Mouse (Mus musculus) gastrocnemius, postnatal 25 days (tissue): ENCODE measurements at regions not wholly inside any gene's neighbourhood (a gene's known extent, or its start where the extent isn't known, plus 50 kb on each side); places are given as distances from the start of the nearest gene placed in this dataset.
A peak's percentile ranks its signal among the peaks of the same experiment; 100 is the strongest.

Source experiments
- DNase-seq: peaks from one replicate; pipeline ENCODE4 v3.0.0; 2022

DNA sequence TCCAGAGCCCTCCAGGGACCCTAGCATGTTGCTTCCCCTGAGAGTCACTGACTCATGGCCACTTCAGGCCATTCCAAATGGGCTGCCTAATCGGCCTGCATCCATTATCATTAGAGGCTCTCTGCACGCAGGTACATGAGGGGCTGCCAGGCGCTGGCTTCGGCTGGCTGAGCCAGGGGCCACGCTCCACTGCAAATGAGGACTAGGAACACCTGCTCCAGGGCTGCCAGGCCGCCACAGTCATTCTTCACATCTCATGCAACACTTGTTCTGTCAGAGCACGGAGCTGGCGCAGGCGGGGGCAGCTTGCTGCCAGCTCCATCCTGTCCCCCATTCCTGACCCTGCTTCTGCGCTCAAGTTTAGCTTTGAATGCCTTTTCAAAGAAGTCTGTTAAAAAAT is 280.7 kb upstream of the Mki67 start:
- DNase-seq = no peak

DNA sequence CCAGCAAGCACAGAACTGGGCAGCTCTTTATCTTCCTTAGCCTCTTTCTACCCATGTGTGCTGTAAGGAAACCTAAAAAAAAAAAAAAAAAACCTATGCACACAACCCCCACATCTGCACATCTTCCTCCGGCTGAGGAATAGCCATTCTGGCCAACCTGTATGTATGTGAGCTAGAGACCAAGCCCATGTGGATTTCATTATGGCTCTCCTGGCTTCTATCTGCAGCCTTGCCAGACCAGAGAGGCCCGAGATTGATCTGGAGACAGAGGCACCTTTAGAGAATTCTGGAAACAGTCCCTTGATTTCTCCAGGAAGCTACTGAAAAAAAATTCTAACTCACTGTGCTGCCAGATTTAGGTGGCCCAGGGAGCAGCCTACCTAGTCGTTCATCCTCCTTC is 281.5 kb upstream of the Mki67 start:
- no peak for DNase-seq

DNA sequence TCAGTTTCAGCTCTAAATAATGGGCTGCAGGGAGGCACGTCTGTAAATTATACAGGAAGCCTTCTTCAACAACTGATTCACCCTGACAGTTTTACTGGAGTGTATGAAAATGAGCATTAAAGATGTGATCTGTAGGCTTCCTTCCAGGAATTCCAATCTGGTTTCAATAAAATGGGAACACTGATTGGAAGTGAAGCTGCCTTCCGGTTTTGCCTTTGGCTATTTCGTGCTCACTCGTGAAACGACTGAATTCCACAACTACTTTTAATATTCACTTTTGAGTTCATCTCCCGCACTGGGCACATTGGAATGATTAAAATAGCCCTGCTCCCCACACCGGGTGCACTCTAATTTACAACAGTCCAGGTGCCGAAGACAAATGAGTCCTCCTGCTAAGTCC is 286.2 kb upstream of the Mki67 start:
- DNase-seq = no peak

DNA sequence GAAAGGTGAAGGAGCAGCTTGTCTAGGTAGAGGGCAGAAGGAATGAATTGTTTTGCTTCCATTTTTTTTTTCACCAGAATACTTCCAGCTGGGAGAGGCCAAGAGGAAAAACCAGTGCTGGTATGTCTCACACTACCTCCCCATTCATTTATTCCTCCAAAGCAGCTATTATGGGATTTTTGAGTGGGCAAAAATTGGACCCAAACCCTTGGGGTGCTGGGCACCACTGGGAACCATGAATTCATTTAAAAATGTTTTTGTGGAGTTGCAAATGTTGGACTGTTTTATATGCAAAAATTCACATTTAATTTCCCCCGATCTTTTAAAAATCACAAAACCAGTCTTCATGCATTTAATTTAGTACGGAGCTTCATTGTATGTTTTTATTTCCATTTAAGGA is 287.1 kb upstream of the Mki67 start:
- no peak for DNase-seq

DNA sequence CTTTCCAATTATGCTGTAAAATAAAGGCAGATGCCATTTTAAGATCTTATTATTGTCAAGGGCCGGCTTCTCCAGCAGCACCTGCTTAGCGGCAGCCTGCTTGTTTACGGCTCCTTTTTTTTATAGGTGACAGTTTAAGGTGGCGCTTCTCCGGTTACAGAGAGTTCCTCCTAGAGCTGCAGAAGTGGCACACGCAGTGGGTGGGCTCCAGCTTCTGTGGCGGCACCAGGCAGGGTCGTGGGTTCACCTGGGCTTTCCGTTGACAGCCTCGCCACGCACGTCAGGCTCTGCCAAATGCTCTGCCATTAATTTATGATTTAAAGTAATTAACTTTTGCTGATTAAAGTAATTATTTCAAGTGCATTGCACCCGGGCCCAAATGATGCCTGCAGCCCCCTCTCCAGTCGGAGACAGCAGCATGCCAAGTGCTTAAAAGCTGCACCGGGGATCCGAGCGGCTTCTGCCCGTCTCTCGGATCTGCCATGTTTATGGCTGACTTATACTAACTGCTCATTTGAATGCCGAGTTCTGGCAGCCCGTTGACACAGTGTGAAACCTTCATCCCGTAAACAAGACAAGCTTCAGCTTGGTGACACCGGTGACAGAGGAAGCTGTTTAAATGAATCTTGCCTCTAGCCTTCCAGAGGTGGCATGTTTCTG is 291.8 kb upstream of the Mki67 start:
- DNase-seq = no peak

DNA sequence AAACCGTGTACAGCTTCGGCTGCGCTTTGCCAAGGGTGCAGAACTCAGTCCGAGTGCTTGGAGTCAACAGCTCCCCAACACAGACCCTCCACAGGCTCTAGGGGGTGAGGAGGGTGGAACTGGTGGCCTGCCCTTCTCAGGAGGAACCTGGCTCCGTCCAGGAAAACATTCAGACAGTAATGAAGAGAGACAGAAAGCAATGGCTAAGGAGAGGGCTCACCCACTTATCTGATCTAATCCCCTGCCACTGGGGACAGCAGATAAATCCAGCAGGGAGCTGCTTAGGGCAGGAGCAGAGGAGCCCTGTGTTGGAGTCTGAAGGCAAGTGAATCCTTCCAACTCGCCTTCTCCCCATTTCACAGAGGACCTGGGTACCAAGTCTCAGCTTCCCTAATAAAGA is 292.3 kb upstream of the Mki67 start:
- DNase-seq = no peak

DNA sequence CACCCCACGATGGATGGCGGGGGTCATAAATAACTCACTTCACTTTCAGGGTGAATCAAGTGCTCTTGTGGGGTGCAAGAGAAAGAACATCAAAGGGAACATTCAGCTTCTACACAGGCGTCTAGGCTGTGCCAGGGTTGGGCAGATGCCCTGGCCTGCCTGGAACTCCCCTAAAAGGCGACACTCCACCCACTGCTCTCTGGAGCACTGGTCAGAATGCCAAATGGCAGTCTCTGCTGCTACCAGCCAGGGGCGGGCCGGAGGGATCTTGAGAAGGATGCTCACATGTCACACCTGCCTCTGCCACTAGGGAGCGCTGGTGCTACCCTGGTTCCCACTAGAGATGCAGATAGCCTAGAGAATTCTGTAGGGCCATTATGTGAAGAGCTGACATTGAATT is 293.9 kb upstream of the Mki67 start:
- DNase-seq = peak; percentile 53

DNA sequence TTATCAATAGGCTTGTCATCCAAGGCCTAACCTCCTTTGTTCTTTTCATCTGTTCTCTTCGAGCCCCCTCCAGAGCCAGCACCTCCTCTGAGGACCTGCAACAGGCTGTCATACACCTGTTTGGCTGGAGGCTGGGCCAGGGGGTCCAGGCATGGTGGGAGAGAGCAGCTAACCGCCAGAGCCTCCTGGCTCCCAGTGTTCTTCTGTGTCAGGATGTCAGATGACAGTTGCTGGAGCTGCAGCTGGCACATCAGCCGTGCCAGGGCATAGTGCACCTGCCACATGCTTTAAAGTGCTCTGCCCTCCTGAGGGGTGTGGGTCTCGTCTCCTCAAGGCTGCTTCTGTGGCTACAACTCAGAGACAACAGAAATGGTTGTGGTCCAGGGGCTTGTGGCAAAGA is 298.5 kb upstream of the Mki67 start:
- DNase-seq = no peak

DNA sequence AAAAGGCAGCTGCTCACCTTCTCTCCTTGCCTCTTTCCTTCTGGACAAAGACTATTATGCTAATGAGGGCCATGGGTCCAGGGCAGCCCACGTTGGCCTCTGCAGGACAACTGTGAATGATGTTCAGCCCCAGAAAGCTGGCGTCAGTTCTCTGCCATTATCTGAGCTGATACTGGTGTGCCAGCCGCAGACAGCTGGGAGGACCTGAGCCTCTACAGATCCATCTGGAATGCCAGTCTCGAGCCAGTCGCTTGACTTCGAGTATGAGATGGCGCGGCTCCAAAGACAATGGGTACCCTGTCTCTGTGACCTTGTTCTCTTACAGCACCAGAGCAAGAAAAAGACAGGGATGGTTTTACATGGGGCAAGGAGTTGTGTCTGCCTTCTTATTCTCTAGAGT is 300.8 kb upstream of the Mki67 start:
- peak; percentile 18 for DNase-seq

DNA sequence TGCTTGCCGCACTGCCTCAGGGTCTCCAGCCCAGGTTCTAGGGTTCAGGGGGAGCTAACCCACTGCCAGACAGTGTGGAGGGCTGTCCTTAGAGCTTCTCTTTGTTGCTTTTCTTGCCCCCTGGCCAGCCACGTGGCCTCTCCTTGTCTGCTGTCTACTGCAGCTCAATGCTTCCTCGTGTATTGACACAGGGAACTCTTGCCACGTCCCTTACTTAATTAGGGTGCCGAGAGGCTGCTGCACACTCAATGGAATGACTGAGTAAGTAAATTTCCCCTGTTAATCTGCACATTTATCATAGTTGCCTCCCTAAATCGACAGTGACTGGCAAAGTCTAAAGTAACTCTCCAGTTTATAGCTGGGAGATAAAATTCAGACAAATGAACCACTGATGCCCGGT is 304.4 kb upstream of the Mki67 start:
- no peak for DNase-seq

DNA sequence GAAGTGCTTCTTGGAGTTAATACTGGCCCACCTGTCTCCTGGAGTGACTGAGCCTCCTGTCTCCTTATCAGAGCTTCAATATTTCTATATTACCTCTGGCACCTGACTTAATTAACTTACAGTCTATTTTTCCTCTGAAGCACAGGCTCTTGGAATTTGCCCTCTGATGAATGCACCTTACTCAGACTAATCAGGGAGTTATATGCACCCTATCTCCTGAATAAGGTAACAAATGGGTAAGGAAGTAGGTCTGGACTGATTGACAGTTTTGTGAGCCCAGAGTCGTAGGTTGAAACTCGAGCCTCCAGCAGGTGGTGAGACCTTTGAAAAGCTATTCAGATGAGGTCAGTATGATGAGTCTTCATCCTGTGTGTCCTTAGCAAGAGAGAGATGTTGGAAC is 304.9 kb upstream of the Mki67 start:
- no peak for DNase-seq

DNA sequence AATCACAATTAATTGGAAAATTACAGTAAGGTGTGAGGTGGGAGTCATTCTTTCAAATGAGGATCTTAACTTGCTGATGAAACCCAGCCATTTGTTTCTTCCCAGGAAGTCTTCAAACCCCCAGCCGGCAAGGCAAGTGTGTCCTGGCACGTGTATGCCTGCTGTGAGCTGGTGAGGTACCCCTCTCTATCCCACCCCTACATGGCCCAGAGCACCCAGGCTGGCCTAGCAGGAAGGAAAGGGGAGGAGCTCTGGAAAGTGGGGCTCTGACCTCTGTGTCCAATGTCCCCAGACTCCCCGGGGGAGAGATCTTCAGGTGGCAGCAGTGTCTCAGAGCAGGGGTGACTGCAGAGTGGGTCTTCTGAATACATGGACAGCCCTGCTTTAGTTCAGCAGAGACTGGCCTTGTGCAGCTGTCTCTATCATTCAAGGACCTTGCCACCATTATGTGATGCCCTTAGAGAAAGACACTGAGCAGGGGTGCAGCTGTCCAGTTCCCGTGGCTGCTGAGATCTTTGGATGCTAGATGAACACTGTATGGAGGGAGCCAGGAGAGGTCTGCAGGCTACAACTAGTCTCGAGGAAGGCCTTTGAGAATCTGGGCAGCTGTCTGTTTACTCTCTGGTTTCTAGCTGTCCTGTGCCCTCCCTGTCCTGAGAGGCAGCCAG is 306.8 kb upstream of the Mki67 start:
- no peak for DNase-seq

DNA sequence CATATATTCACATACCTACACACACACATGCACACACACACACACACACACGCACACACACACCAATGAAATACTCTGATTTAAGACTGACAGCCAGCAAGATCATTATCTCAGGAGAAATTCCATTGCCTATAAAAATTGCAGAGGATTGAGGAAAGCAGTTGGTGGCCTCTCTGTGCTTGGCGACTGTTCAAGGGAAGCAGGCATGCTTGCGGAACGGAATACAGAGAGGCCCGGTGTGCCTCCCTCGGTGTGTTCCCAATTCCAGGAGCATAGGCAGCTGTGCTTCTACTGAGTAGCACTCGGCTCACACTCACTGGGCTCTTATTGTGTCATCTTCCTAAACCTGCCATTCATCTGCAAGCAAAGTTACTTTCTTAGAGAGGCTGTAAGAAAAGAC is 310.3 kb upstream of the Mki67 start:
- no peak for DNase-seq

DNA sequence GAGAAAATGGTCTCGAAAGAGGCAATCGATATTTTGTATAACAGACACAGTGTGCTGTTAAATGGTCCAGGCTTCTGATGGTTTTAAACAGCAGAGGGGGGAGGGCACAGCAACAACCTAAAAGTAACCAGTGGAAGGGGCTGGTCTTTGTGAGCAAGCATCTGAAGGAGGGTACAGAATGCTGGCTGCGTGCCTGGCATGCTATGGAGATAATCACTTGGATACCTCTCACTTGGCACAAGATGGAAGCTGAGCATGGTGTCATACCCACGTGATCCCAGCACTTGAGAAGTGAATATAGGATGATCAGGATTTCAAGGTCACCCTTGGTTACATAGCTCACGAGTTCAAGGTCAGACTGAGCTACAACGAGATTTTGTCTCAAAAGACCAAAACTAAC is 315.9 kb upstream of the Mki67 start:
- no peak for DNase-seq

DNA sequence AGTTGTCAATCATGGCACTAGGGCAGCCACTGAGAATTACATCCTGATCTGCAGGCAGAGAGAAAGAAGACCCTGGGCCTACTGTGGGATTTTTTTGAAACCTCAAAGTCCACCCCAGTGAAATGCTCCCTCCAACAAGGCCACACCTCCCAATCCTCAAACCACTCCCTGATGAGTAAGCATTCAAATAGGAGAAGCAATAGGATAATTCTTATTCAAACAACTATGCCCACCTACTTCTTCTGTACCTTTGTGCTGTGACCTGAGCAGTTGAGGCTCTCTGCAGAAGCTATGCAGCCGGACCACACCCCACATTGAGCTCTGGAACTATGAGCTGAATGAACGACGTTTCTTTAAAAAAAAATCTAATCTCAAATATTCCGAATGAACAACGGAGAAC is 317.4 kb upstream of the Mki67 start:
- DNase-seq = no peak

DNA sequence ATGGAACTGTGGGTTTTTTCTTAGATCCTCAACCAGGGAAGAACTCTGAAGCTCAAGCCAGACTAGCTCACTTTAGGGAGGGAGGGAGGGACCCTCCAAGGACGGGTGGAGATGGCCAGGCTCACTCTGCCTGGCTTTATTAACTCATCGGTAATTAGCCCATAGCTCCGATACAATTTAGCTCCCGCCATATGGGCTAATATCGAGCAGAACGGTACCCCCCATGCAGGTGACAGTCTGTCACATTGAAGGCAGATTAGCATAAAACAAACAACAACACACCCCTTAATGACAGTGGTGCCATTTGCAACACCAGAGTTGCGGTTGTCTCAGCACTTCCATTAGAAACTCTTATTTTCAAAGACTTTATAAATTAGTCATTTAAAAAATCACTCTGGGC is 319.6 kb upstream of the Mki67 start:
- no peak for DNase-seq

DNA sequence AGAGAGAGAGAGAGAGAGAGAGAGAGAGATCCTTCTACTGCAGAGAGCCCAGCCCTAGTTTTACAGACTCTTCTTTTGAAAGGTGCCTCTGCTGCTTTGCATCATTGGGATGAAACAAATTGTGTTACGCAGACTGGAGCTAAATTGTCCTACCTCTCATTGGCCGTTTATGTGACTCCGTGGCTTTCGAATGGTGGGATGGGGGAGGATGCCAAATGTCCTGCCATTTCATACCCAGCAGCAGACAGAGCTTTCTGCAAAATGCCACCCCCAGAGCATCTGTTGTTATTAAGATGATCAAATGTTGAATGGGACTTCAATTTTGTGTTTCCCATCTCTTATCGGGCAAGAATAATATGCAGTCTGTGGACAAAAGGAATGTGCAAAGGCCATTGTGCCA is 321.9 kb upstream of the Mki67 start:
- DNase-seq = no peak

DNA sequence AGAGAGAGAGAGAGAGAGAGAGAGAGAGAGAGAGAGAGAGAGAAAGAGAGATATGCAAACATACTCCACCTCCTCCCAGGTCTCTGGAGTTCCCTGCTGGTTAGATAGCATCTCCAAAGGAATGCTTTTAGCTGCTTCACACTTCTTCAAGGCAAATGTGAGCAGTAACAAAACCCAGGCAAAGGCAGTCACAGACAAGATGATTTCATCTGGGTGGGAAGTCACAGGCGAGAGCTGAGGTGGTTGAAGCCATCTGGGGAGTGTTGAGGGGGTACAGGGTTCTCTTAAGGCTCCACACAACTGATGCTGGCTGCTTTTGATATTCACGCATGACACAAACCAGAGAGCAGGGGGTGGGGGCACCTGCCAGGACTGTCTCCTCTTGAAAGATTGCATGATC is 322.7 kb upstream of the Mki67 start:
- DNase-seq = no peak

DNA sequence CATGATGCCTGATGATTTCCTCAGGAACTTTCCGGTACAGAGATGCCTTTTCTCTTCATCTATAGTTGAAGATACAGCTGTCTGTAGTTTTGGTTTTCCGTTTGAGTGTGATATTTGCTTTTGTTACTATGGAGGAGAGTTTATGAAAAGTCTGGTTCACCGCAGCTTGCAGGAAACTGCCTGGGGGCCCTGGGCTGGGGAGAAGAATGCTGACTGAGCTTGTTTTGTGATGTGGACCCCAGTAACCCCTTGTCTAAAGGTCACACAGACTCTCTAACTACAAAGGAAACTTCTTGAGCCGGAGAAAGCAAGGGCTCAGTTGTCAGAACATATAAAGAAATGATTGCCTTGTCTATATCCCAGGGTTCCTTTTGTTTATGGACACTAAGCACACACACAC is 325.8 kb upstream of the Mki67 start:
- DNase-seq = no peak

DNA sequence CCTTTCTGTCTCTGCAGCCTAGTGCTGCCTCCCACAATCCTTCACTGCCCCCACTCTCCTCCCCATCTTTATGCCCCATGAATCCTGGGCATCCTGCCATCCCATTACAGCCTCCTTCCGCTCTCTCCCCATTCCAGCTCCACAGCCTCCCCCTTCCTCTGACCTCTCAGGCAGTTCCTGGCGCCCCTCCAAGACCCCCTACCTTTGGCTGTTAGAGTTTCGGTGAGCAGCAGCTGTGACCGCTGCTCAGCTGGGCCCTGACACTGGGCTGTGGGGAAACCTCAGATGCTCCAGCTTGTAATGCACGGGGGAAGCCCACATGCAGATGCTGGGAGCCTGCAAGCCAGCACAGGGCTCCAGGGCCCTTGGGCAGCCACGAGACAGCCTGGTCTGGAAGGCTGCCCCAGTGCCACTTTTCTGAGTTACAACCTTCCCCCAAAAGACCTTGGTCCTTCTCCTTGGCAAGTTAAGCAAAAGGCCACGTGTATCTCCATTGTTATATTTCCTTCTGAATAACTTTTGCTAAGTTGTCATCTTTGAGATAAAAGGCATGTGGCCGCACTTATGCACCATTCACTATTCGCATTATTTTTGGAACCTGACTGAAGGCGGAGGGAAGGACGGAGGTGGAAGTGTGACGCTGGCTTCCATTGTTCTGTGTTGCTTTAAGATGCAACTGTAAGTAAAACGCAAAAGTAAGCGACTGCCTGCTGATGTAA is 330.6 kb upstream of the Mki67 start:
- peak; percentile 46 for DNase-seq

DNA sequence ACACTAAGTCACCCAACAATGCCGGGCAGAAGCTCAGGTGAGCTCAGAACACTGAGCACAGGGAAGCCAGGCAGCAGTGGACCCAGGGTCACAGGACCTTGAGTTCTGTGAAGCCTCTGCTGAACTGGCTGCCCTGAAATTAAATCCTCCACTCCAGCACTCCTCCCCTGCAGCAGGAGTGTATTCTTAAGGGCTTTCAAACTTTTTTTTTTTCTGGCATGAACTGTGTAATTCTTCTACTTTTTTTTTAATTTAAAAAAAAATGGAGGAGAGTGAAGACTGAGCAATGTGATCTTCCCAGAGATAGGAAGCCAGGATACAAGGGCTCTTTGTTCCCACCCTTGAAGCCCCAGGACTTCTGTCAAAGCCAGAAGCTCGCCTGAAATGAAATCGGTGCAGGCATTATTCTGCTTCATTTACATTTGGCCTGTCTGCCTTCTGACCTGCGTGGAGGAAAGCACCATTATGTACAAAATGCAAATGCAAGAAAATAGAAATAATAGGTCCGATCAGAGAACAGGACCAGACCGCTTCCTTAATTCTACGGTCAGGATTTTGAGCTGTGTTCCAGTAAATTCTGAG is 331.3 kb upstream of the Mki67 start:
- DNase-seq = no peak

DNA sequence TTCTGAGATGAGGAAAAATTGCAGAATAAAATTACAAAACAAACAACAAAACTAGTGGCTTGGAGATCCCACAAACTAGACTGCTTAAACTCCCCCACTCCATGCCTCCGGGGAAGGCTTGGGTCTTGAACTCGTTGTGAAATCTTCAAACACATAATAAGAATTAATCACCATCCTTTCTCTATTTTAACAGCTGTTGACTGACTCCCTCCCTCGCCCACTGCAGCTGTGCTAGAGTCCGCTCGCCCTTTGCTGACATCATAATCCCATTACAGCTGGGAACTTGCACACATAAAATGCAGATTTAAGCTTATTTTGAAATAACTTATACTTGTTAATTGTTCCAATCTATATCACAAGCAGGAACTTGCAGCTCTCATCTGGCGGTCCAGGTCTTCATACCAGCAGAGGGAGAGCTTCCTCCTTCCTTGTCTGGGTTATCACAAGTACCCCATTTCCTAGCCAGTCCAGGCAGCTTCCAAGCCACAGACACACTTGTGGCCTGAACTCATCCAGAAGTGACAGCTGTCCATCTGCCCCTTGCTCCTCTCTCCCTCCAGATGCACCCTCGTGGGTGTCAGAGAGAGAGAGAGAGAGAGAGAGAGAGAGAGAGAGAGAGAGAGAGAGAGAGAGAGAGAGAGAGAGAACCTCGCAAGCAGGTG is 332.9 kb upstream of the Mki67 start:
- peak; percentile 25 for DNase-seq

DNA sequence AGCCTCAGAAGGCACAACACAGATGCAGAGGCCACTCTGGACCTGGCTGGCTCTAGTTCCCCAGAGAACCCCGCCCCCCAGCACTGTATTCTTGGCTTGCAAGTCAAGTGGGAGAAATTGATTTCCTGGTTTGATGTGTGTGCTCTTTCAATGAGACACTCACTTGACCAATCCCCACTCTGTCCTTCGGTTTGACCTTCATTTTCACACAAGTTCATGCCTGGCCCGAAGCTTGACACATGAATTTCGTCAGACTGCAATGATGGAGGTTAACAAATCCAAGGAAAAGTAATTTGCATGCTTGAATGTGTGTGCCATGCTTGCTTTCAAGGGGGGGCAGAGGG is 333.4 kb upstream of the Mki67 start:
- DNase-seq = no peak
